Mouse (Mus musculus) cerebellum, adult 9-10 months (tissue): ENCODE data around the gene Ces2c.
"Not testable (repeated sequence)": the region's sequence is repeated elsewhere in the genome, so short reads cannot be mapped to it uniquely, and the experiment has no call there.

Experiments used
- DNase-seq: peaks from one replicate; pipeline ENCODE4 v3.0.0; 2022

The Ces2c gene

DNA sequence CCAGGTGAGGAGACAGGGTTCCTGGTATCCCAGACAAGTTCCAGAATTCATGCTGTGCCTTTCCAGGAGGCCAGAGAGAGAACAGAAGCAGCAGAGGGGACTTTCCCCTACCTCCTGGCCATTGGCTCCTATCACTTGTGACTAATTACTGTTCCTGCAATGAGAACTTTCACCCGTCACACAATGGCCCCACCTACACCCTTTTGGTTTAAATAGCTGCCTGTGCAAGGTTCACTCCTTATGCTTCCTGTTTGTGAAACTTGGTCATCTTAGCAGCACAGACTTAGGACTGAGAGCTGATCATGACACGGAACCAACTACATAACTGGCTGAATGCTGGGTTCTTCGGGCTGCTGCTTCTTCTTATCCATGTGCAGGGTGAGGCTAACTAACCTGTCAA lies at the start of gene Ces2c:
Ces2c (plus strand) TSS at position 238 of the 400 bp plus-strand sequence.
- DNase-seq = no peak

DNA sequence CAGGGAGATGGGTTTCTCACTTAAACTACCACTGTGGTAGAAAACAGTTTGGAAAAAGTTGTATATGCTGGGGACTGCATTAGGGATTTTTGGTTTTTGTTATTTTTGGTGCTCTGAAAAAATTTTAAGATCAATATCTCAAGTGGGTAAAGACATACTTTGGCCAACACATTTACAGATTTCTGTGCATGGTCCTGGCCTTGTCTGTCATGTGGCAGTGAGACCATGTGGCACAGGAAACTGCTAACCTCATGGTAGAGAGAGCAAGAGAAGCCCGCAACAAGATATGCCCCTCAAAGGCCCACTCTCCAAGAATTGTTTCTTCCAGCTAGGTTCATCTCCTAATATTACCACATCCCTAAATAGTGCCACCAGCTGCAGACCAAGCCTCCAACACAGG lies 47.5 kb upstream of the Ces2c start:
- DNase-seq = no peak

DNA sequence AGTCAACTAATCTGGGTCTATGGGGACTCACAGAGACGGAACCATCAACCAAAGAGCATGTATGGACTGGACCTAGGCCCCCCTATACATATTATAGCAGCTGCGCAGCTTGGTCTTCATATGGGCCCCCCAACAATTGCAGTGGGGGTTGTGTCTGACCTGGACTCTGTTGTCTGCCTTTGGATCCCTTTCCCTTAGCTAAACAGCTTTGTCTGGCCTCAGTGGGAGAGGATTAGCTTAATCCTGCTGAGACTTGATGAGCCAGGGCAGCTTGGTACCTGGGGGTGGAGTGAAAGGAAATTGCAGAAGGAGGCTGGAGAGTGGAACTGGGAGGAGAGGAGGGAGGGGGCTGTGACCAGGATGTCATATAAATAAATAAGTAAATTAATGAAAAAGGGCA lies 40.7 kb upstream of the Ces2c start:
- no peak for DNase-seq

DNA sequence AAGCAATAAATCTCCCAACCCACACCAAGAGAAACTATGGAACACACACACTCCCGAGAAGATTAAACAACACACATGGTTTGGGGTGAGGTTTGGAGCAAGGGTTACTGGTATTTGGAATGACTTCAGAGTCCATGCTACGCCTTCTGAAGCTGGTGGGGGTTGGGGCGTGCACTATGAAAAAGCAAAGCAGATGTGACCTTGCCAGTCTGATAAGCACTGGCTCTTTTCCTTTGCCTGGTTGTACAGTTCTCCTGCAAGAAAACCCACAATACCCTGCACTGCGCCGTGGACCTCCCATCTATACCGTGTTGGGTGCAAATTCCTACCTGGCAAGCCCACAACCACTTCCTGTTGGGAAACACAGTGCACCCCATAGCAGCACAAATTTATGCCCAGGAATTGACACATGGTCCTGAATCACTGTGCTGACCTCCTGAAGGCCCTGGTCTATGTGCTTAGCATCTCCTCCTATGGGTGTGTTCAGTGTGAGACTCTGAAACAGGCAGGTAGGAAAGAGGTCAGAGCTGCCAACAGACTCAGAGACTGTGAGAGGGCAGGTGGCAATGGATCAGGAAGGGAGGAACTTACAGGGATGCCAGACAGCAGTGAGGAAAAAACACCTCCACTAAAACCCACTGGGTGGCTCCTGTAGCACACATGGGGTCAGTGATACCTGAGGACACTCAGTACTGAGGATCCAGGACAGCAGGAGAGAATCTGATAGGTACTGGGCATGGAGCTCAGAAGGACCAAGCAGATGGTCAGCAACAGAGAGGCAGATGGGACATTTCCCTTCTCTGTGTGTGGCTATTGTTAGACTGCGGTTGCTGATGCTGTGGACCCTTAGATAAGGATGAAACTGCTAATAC lies 38.1 kb upstream of the Ces2c start:
- peak; percentile 77 for DNase-seq

GRCm38 (mm10) chr8:104809436-104809835 lies 37.4 kb upstream of the Ces2c start:
- DNase-seq = no peak

DNA sequence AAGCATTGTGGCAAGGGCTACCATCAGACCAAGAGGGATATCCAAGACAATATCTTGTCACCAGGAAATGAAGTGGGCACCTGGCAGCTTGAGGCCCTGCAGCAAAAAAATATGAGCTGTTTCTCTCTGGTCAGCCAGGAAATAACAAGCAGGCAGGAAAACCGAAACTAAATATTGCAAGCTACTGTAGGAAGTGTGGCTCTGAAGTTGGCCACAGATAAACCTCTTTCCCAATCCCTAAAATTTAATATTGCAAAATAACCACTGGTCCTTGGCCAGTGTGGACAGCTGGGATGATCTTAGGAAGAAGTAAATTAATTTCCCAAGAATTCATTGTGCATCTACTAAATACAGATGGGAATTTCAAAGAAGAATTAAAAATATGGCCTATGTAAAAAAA lies 20.0 kb upstream of the Ces2c start:
- DNase-seq = no peak

GRCm38 (mm10) chr8:104828221-104828620 lies 18.6 kb upstream of the Ces2c start:
- DNase-seq = no peak

DNA sequence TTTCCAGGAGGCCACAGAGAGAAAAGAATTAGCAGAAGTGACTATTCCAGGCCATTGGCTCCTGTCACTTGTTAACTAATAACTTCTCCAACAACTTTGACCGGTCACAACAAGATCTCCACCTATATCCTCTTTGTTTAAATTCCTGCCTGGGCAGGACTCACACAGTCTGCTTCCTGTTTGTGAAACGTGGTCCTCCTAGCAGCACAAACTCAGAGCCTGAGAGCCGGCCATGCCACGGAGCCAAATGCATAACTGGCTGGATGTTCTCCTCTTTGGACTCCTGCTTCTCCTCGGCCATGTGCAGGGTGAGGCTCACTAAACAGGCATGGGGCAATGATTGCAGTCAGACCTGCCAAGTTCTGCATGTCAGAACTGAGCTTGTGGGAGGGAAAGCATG lies 15.4 kb upstream of the Ces2c start, which contains the start of gene Ces2b:
Ces2b (plus strand) TSS at position 133 of the 400 bp plus-strand sequence.
- no peak for DNase-seq

DNA sequence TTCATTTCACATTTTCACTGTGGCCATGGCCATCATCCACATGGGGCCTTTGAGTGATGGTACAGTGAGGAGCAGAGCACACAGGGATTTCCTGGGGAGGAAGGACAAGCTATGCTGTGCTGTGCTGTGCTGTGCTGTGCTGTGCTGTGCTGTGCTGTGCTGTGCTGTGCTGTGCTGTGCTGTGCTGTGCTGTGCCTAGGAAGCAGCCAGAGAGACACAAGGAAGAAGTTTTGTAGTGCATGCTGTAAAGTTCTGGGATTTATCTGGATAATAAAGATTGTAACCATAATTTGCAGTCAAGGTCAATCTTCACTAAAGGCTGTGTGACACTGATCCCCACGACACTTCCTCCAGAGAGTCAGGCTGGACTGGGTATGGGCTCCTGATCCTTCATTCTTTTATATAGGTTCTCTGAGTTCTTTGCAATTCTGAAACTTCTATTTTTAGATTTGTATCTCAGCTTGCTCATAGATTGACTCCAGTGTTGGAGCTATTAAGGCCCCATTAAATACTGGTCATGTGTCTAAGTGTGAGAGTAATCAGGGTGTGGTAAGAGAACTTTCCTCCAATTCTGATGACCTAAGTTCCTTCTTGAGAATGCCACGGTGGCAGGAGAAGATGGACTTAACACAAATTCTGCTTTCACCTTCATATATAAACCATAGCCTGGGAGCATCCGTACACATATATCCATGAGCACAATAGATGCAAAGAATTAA lies 5.3 kb upstream of the Ces2c start:
- no peak for DNase-seq

GRCm38 (mm10) chr8:104847741-104848462 lies 1.0 kb downstream of the Ces2c start:
- DNase-seq = no peak

- not testable (repeated sequence) for DNase-seq
Observed at GRCm38 (mm10) chr8:104866844-104867531, 20.1 kb downstream of the Ces2c start.

DNA sequence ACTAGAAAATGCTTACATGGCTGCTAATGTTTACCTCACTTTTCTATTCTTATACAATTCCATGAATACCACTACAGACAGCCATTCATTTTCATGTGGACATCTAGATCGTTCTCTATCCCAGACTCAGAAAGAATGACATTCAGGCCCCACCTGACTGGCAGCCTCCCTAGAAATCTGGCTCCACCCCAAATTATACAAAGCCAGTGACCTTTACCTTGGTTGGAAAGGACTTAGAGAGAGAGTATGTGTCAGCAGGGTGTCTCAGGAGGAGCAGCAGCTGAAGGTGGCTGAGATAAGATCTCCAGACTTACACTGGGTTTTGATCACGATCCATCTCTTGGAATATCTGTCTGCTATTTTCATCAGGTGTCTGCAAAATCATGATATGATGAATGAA lies 22.0 kb downstream of the Ces2c start:
- DNase-seq = not testable (repeated sequence)

- not testable (repeated sequence) for DNase-seq
Observed at GRCm38 (mm10) chr8:104886223-104886926, 39.5 kb downstream of the Ces2c start.

DNA sequence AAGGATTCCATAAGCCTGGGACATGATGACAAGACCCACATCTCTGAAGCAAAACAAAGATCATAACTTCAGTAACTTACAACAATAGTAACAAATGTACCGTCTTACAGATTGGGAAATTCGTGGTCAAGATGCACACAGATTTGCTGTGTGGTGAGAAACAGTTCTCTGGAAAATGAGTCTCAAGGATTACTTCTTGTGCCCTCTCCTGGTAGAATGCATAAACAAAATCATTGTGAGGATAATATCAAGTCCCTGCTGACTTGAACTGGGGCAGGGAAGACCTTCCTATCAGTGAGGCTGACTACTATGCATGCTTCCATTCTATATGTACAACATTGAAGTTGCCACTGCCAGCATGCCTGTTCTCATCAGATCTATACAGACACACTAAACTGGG lies 54.9 kb downstream of the Ces2c start:
- no peak for DNase-seq
